10 mouse cellular contexts compared by ENCODE assay signal in genomic region chr3:49867951-49868584, GRCm38 (mm10).
DNase-seq lines count a peak whose midpoint lies in the region; ATAC-seq and TF ChIP-seq lines count a peak whose summit lies in the region.
"Had no signal": no experiment of that assay in that cellular context is flagged by ENCODE, and none has a peak within 500 bp of the region (broad histone marks: within the 10 kb centered on the region; RNA-seq: fewer than 3 reads in every experiment).

No protein-coding gene starts in this region.

- no peak overlapping the region for H3K4me2 ChIP-seq in embryonic facial prominence, embryonic 14.5 days (ENCODE audit: low read depth, low read length)
- 0 out of 2 replicates have a peak overlapping the region, but pooled peaks have one; percentile 3 for H3K4me2 ChIP-seq in intestine, embryonic 14.5 days (ENCODE audit: low read length)
- H3K4me2 ChIP-seq in midbrain, postnatal 0 days (ENCODE audit: low read depth, low read length, poor library complexity, severe bottlenecking) = no peak overlapping the region
- no peak overlapping the region for H3K4me2 ChIP-seq in liver, postnatal 0 days (ENCODE audit: low read depth, low read length)
- H3K4me2 ChIP-seq: liver, embryonic 13.5 days had no signal

- no peaks in the 10 kb centered on the region for H3K27me3 ChIP-seq in embryonic facial prominence, embryonic 14.5 days (replicated peaks; ENCODE audit: control insufficient read depth, insufficient read depth, low read length)
- H3K27me3 ChIP-seq in intestine, embryonic 14.5 days (replicated peaks; ENCODE audit: control insufficient read depth, insufficient read depth, low read length) = no peaks in the 10 kb centered on the region
- H3K27me3 ChIP-seq in midbrain, postnatal 0 days (ENCODE audit: insufficient read depth, low read length) = no peaks in the 10 kb centered on the region
- no peaks in the 10 kb centered on the region for H3K27me3 ChIP-seq in liver, postnatal 0 days (ENCODE audit: insufficient read depth, low read length)
- H3K27me3 ChIP-seq: liver, embryonic 13.5 days had no signal

- peaks cover 40% of the 10 kb centered on the region for H3K4me1 ChIP-seq in embryonic facial prominence, embryonic 14.5 days (ENCODE audit: control insufficient read depth, insufficient read depth, low read length)
- H3K4me1 ChIP-seq in intestine, embryonic 14.5 days (replicated peaks; ENCODE audit: control insufficient read depth, insufficient read depth, low read length) = peaks cover 25% of the 10 kb centered on the region
- H3K4me1 ChIP-seq in midbrain, postnatal 0 days (ENCODE audit: insufficient read depth, low read length) = peaks cover 2% of the 10 kb centered on the region; the same call in 1 of the 2 replicates
- H3K4me1 ChIP-seq in liver, postnatal 0 days (ENCODE audit: insufficient read depth) = no peaks in the 10 kb centered on the region
- H3K4me1 ChIP-seq: liver, embryonic 13.5 days had no signal

- H3K9ac ChIP-seq in embryonic facial prominence, embryonic 14.5 days (ENCODE audit: low read depth, low read length) = no peak overlapping the region
- H3K9ac ChIP-seq in intestine, embryonic 14.5 days (ENCODE audit: low read length) = no peak overlapping the region
- no peak overlapping the region for H3K9ac ChIP-seq in midbrain, postnatal 0 days (replicated peaks; ENCODE audit: low read length, poor library complexity, severe bottlenecking)
- H3K9ac ChIP-seq in liver, postnatal 0 days (replicated peaks) = no peak overlapping the region
- H3K9ac ChIP-seq: liver, embryonic 13.5 days had no signal

- no peak for TF ChIP-seq CTCF in midbrain, postnatal 0 days (IDR thresholded peaks at IDR 0.05)
- TF ChIP-seq CTCF in liver, postnatal 0 days (IDR thresholded peaks at IDR 0.05; ENCODE audit: low read depth) = no peak

- 20% methylated on average over 4 of the region's 4 CpGs for WGBS in embryonic facial prominence, embryonic 14.5 days
- WGBS in intestine, embryonic 14.5 days = 7% methylated on average over 4 of the region's 4 CpGs
- 11% methylated on average over 4 of the region's 4 CpGs for WGBS in midbrain, postnatal 0 days
- WGBS in liver, postnatal 0 days (ENCODE audit: insufficient replicate concordance) = 38% methylated on average over 4 of the region's 4 CpGs

- peak; percentile 77 for DNase-seq in embryo, embryonic 10 days (ENCODE audit: low spot score)
- peak; percentile 72 for DNase-seq in embryonic facial prominence, embryonic 14.5 days (ENCODE audit: low spot score)
- peak; percentile 60 for DNase-seq in intestine, embryonic 14.5 days (ENCODE audit: low spot score)
- DNase-seq in midbrain, postnatal 0 days (ENCODE audit: low spot score) = peak; percentile 38
- no peak for DNase-seq in urinary bladder, adult 18-20 months (ENCODE audit: low spot score in 2 of 2)
- no peak for DNase-seq in liver, postnatal 0 days
- DNase-seq: cerebellum, postnatal 10 days; liver, embryonic 13.5 days had no signal

- no peak for TF ChIP-seq EP300 in liver, postnatal 0 days (IDR thresholded peaks at IDR 0.05; ENCODE audit: low read depth)

- ATAC-seq in embryonic facial prominence, embryonic 14.5 days (ENCODE audit: low read depth) = no peak; the same call in 1 of the 2 replicates
- peak; percentile 66; the same call in 1 of the 2 replicates for ATAC-seq in intestine, embryonic 14.5 days (replicated peaks; ENCODE audit: low FRiP score, low TSS enrichment, low read depth)
- no peak for ATAC-seq in midbrain, postnatal 0 days (ENCODE audit: low FRiP score)
- ATAC-seq in liver, postnatal 0 days = no peak
- no peak for ATAC-seq in activated CD4-positive, CD25-positive, alpha-beta regulatory T cell, adult 4 months
- ATAC-seq in megakaryocyte progenitor cell, adult 5-6 weeks (replicated peaks; ENCODE audit: poor library complexity) = no peak

- H3K9me3 ChIP-seq in embryonic facial prominence, embryonic 14.5 days (ENCODE audit: control insufficient read depth, low read length) = no peaks in the 10 kb centered on the region
- no peaks in the 10 kb centered on the region for H3K9me3 ChIP-seq in intestine, embryonic 14.5 days (ENCODE audit: control insufficient read depth, low read length)
- no peaks in the 10 kb centered on the region for H3K9me3 ChIP-seq in midbrain, postnatal 0 days (ENCODE audit: low read length)
- no peaks in the 10 kb centered on the region for H3K9me3 ChIP-seq in liver, postnatal 0 days (ENCODE audit: low read length)
- H3K9me3 ChIP-seq: liver, embryonic 13.5 days had no signal

- H3K4me3 ChIP-seq in embryonic facial prominence, embryonic 14.5 days (ENCODE audit: low read depth, low read length) = no peak overlapping the region
- H3K4me3 ChIP-seq in intestine, embryonic 14.5 days (ENCODE audit: low read depth, low read length) = no peak overlapping the region
- H3K4me3 ChIP-seq in midbrain, postnatal 0 days (ENCODE audit: low read depth, low read length) = no peak overlapping the region
- no peak overlapping the region for H3K4me3 ChIP-seq in liver, postnatal 0 days (ENCODE audit: low read depth, low read length)
- H3K4me3 ChIP-seq: liver, embryonic 13.5 days had no signal

- H3K27ac ChIP-seq in embryonic facial prominence, embryonic 14.5 days (replicated peaks; ENCODE audit: low read depth, low read length) = peak overlapping the region; percentile 62
- peak overlapping the region; percentile 93 for H3K27ac ChIP-seq in intestine, embryonic 14.5 days (ENCODE audit: low read depth)
- H3K27ac ChIP-seq in midbrain, postnatal 0 days (ENCODE audit: low read depth, low read length) = no peak overlapping the region
- H3K27ac ChIP-seq in liver, postnatal 0 days (ENCODE audit: low read depth) = no peak overlapping the region
- H3K27ac ChIP-seq: liver, embryonic 13.5 days had no signal

- no peaks in the 10 kb centered on the region for H3K36me3 ChIP-seq in embryonic facial prominence, embryonic 14.5 days (ENCODE audit: control insufficient read depth, insufficient read depth, low read length)
- no peaks in the 10 kb centered on the region for H3K36me3 ChIP-seq in intestine, embryonic 14.5 days (ENCODE audit: control insufficient read depth, insufficient read depth, low read length)
- no peaks in the 10 kb centered on the region for H3K36me3 ChIP-seq in midbrain, postnatal 0 days (ENCODE audit: insufficient read depth, low read length)
- H3K36me3 ChIP-seq in liver, postnatal 0 days (replicated peaks; ENCODE audit: insufficient read depth, low read length) = no peaks in the 10 kb centered on the region
- H3K36me3 ChIP-seq: liver, embryonic 13.5 days had no signal

Comparison
In these comparisons a context has a peak if more than half of its experiments do, and no peak if none do; other contexts are left out.
1. DNase-seq: peak in embryo, embryonic 10 days (single experiment), embryonic facial prominence, embryonic 14.5 days (single experiment), intestine, embryonic 14.5 days (single experiment) and midbrain, postnatal 0 days (single experiment); none in urinary bladder, adult 18-20 months (0 of 2) and liver, postnatal 0 days (single experiment).
2. H3K27ac ChIP-seq: peak in embryonic facial prominence, embryonic 14.5 days (single experiment) and intestine, embryonic 14.5 days (single experiment); none in midbrain, postnatal 0 days (single experiment) and liver, postnatal 0 days (single experiment).